Mouse (Mus musculus): ENCODE data around the gene Grap.

The Grap gene

GRCm38 (mm10) chr11:61676216-61676854, 23.3 kb downstream of the Grap start:
- in situ Hi-C loops (cut with MboI; ENCODE audit: unreplicated experiment in 2 of 2) = no loop called here

GRCm38 (mm10) chr11:61677709-61678108, 24.6 kb downstream of the Grap start:
- in situ Hi-C loops (cut with MboI; ENCODE audit: unreplicated experiment in 2 of 2) = no loop called here

- in situ Hi-C loops (cut with MboI; ENCODE audit: unreplicated experiment in 2 of 2) = no loop called here
Observed at GRCm38 (mm10) chr11:61679091-61679866, 26.2 kb downstream of the Grap start.

- in situ Hi-C loops (cut with MboI; ENCODE audit: unreplicated experiment in 2 of 2) = no loop called here
Observed at GRCm38 (mm10) chr11:61683907-61684731, 31.1 kb downstream of the Grap start, which contains the start of gene Fam83g. Fam83g (plus strand) TSS chr11:61684091.

GRCm38 (mm10) chr11:61685119-61685725, 32.2 kb downstream of the Grap start:
- in situ Hi-C loops (cut with MboI; ENCODE audit: unreplicated experiment in 2 of 2) = no loop called here

- in situ Hi-C loops (cut with MboI; ENCODE audit: unreplicated experiment in 2 of 2) = no loop called here
Observed at GRCm38 (mm10) chr11:61686141-61686540, 33.1 kb downstream of the Grap start.

- in situ Hi-C loops (cut with MboI; ENCODE audit: unreplicated experiment in 2 of 2) = no loop called here
Observed at GRCm38 (mm10) chr11:61686906-61687453, 33.9 kb downstream of the Grap start.

GRCm38 (mm10) chr11:61687595-61687994, 34.5 kb downstream of the Grap start:
- in situ Hi-C loops (cut with MboI; ENCODE audit: unreplicated experiment in 2 of 2) = no loop called here

- in situ Hi-C loops (cut with MboI; ENCODE audit: unreplicated experiment in 2 of 2) = no loop called here
Observed at GRCm38 (mm10) chr11:61692996-61693395, 39.9 kb downstream of the Grap start.

- in situ Hi-C loops (cut with MboI; ENCODE audit: unreplicated experiment in 2 of 2) = no loop called here
Observed at GRCm38 (mm10) chr11:61698852-61699251, 45.8 kb downstream of the Grap start.

- in situ Hi-C loops (cut with MboI; ENCODE audit: unreplicated experiment in 2 of 2) = no loop called here
Observed at GRCm38 (mm10) chr11:61699460-61699859, 46.4 kb downstream of the Grap start.

GRCm38 (mm10) chr11:61699933-61700332, 46.9 kb downstream of the Grap start:
- in situ Hi-C loops (cut with MboI; ENCODE audit: unreplicated experiment in 2 of 2) = no loop called here

GRCm38 (mm10) chr11:61701696-61702095, 48.6 kb downstream of the Grap start:
- in situ Hi-C loops (cut with MboI; ENCODE audit: unreplicated experiment in 2 of 2) = no loop called here

- in situ Hi-C loops (cut with MboI; ENCODE audit: unreplicated experiment in 2 of 2) = no loop called here
Observed at GRCm38 (mm10) chr11:61702494-61702893, 49.4 kb downstream of the Grap start.

- in situ Hi-C loops (cut with MboI; ENCODE audit: unreplicated experiment in 2 of 2) = no loop called here
Observed at GRCm38 (mm10) chr11:61705581-61705980, 52.5 kb downstream of the Grap start.

GRCm38 (mm10) chr11:61706232-61706631, 53.2 kb downstream of the Grap start:
- in situ Hi-C loops (cut with MboI; ENCODE audit: unreplicated experiment in 2 of 2) = no loop called here

GRCm38 (mm10) chr11:61708928-61709327, 55.9 kb downstream of the Grap start:
- in situ Hi-C loops (cut with MboI; ENCODE audit: unreplicated experiment in 2 of 2) = no loop called here

GRCm38 (mm10) chr11:61713157-61713855, 60.2 kb downstream of the Grap start:
- in situ Hi-C loops (cut with MboI; ENCODE audit: unreplicated experiment in 2 of 2) = loop anchor here (10.0 kb wide), 2 partner anchors 209 to 519 kb away; partner anchors contain the start of gene B9d1 (in 1 of the 2)

GRCm38 (mm10) chr11:61714346-61715117, 61.5 kb downstream of the Grap start:
- in situ Hi-C loops (cut with MboI; ENCODE audit: unreplicated experiment in 2 of 2) = loop anchor here (5.0 to 10.0 kb wide), 7 partner anchors 87 to 522 kb away; partner anchors contain the start of gene B9d1 (in 2 of the 2)
